Mouse (Mus musculus): ENCODE results near the gene Fbxw7.

The Fbxw7 gene

GRCm38 (mm10) chr3:84890983-84891382 lies 75.9 kb downstream of the Fbxw7 start:
- DNase-seq (ENCODE audit: low spot score): no peak

DNA sequence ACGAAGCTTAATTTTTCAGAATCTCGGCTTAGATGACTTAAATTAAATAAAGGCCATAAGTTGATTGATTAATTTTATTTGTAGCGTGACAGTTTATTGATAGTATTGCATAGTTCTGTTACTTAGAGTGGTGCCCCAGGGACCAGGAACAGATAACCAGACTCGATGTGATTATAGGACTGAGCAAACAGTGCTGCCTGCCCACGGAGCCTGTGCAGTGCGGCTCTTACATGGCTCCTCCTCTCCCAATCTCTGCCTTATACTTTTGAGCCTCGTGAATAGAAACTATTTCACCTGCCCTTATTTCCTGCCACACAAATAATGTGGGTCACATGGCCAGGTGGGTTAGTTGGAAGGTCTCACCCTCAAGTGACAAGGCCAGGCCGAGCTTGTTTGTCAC lies 82.9 kb downstream of the Fbxw7 start:
- no peak for DNase-seq (ENCODE audit: low spot score)

DNA sequence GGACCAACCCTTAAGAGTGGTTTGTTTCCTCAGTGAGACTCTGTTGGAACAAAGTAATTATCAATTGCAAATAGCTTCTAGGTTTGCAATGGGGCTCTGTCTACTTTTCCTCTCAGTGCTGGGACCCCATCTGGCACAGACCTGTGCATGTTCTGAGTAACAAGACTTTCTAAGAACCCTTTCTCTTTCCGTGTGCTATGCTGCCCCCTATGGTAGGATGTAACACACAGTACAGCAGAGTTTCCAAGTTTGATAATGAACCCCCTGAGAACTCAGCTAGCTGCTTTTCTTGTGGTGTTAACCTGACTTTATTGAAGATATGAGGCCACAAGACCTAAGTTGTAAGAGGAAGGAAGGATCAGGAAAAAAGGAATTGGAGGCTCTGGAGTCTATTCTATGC lies 91.5 kb downstream of the Fbxw7 start:
- peak; percentile 10 for DNase-seq (ENCODE audit: low spot score)

DNA sequence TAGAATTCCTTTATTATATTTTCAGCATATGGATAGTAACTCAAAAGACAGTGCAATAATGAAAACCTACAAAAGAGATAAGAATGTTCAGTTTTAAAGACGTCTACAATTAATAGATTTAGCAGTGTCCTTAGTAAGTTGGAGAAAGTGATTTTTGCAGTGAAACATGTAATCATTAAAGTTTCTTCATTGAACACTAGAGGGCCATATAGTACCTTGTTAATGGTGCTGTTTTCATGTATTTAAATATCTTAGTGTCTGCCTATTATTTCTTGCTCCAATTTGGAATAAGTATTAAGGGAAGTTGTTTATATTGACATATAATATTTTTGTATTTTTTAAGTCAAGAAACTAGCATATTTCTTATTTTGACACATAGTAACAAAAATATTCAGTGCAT lies 99.2 kb downstream of the Fbxw7 start:
- no peak for DNase-seq (ENCODE audit: low spot score)

- no peak for DNase-seq (ENCODE audit: low spot score)
Measured at GRCm38 (mm10) chr3:84917903-84918679, 103.0 kb downstream of the Fbxw7 start.

DNA sequence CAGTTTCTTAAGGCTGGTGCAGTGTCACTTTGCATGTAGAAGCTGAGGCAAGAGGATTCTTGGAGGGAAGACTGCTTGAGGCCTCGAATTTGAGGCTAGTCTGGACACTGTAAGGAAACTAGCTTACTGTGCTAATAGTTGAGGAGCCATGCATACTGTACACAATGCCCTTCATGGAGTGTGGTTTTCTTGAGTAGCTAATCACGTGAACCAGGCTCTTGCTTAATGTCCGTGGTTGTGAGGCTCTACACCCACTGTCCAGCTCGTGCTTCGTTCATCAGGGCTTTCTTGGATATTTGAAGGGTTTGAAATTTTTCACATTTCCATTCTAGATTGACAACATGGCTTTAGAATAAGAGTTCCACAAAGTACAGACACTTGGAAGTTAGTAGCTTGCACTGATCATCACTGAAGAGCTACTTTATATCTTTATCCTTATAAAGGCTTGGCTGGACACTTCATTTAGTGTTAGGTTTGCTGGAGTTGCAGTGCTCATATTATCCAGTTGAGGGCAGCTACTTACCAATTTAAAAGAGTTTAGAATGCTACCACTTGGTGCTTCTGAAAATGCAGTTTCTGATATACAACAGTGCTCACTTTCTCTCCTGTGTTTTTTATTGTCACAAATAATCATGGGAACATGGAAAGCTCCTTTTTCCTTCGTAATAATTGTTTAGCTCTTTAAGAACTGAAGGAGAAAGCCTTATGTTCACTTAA lies 106.8 kb downstream of the Fbxw7 start:
- DNase-seq (ENCODE audit: low spot score): no peak

GRCm38 (mm10) chr3:84923256-84923655 lies 108.2 kb downstream of the Fbxw7 start:
- no peak for DNase-seq (ENCODE audit: low spot score)

GRCm38 (mm10) chr3:84923670-84924069 lies 108.6 kb downstream of the Fbxw7 start:
- no peak for DNase-seq (ENCODE audit: low spot score)

GRCm38 (mm10) chr3:84925229-84925628 lies 110.2 kb downstream of the Fbxw7 start:
- no peak for DNase-seq (ENCODE audit: low spot score)

DNA sequence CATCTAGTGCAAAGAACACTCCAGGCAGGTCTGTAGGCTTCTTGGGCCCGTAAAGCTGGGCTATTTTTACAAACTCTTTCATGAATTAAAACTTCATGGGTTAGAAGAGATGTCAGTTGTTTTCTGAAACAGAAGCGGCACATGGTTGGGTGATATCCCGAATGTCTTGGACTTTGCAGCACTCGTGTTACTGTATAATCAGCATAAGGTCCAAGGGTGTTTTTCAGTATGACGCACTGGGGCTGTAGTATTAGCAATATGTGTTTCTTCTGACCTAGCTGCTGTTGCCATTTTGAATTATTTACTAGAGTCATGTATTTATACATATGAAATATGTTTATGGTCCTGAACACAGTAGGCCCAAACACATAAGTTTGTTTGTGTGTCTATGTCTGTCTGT lies 111.1 kb downstream of the Fbxw7 start:
- no peak for DNase-seq (ENCODE audit: low spot score)

DNA sequence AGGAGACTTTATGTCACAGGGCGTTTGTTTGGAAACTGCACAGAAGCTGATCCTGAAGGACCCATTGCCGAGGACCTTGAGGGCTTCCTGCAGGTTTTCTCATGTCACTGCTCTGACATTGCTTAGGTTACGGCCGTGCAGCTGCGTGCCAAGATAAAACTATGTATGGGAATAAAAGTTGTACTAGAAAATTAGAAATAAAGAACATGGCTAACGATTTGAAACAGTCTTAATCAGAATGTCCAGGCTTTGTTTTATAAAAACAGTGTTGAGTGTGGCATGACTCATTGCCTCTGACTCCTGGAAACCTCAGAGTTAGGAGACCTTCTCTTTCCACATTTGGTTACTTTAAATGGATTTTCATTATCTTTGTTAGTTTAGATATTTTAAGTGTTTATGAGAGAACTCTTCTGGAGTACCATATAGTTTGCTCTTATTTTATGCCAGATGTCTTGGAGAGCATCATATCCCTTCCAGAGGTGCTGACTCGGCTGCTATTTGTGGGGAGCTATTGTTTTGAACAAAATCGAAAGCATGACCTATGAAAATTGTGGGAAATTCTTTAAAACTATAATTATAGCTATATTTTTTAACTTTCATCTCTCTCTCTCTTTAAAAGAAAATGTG lies 112.2 kb downstream of the Fbxw7 start:
- DNase-seq (ENCODE audit: low spot score): no peak

DNA sequence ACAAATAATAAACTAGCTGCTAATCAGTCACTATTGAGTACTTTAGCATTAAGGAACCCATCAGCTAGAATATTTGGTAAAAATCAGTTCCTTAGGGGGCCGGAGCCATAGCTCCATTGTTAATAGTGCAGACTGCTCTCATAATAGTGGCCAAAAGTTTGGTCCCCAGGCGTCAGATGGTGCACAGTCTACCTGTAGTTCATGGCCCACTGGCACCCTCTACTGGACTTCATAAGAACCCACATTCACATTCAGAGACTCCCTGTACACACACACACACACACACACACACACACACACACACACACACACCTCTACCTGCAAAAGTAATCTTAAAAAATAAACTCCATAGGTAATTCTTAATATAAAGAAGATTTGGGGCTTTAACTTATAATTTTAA lies 112.8 kb downstream of the Fbxw7 start:
- DNase-seq (ENCODE audit: low spot score): no peak

- no peak for DNase-seq (ENCODE audit: low spot score)
Measured at GRCm38 (mm10) chr3:84929171-84929570, 114.1 kb downstream of the Fbxw7 start.

GRCm38 (mm10) chr3:84930683-84931082 lies 115.6 kb downstream of the Fbxw7 start:
- no peak for DNase-seq (ENCODE audit: low spot score)

DNA sequence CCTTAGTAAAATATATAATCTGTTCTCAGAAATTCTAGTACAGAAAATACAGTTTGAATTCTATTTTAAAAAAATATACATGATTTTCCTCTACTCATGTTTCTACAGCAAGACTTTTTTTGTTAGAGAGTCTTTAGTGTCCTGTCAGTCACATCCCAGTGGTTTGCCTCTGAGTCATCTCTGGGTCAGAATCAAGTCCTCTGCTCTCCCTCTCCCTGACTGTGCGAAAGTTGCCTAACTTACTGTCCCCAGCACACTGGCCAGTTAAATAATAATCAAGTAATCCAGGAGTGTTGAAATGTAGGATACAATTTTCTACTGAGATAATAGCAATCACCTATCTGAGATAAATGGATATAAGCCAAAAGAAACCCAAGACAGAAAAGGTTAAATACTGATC lies 120.7 kb downstream of the Fbxw7 start:
- DNase-seq (ENCODE audit: low spot score): no peak

DNA sequence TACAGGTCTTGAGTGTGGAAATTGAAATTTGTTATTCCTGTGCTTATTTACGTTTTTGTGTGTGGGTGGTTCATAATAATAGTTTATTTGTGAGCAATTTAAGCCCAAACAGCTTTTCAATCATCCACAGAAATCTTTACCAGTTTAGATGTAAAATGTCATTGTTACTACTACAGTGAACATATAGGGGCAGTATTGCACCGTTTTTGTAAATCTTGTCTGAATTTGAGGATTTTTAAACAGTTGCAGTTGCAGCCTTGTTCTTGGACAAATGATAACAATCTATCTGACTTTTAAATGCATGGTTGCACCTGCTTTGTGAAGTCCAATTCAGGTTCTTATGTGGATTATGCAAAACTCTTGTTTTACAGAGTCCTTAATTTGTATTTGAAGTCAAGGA lies 121.2 kb downstream of the Fbxw7 start:
- DNase-seq (ENCODE audit: low spot score): no peak

GRCm38 (mm10) chr3:84936956-84937355 lies 121.9 kb downstream of the Fbxw7 start:
- no peak for DNase-seq (ENCODE audit: low spot score)

GRCm38 (mm10) chr3:84937360-84938355 lies 122.6 kb downstream of the Fbxw7 start:
- DNase-seq (ENCODE audit: low spot score): no peak

DNA sequence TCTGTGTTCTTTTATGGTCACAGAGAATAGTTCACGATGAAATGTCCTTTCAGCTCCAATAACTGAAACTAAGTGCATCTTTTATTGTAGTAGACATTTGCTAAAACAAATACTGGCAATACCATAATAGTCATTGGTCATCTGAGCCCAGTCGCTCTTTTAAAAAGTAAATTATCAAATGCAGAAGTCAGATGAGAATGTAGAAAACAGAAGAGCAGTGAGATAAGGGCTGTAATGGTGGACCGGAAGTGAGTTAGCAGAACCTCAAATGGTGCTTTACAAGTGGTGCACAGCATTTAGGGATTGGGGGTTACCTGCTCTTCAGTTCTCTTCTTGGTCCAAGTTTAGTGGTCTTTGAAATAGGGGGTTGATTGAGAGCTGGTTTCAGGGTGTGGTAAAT lies 129.9 kb downstream of the Fbxw7 start:
- DNase-seq (ENCODE audit: low spot score): no peak

- DNase-seq (ENCODE audit: low spot score): no peak
Measured at GRCm38 (mm10) chr3:84946381-84946780, 131.3 kb downstream of the Fbxw7 start.

DNA sequence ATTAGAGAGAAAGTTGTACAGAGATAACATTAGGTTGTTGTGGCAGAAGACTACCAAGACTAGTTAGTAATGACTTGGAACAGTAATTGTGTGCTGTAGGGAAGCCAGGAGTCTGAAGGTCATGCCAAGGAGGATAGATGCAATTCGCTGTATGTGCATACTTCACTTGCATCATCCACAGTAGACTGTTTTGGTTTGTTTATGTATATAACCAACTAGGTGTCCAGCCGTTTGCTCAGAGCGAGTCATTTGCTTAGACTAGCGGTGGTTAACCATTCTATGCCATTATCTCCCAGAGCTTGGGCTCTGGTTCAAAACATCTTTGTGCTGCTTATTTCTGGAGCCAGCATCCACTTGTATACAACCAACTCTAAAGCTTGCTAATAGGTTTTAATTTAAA lies 134.3 kb downstream of the Fbxw7 start:
- DNase-seq (ENCODE audit: low spot score): no peak

DNA sequence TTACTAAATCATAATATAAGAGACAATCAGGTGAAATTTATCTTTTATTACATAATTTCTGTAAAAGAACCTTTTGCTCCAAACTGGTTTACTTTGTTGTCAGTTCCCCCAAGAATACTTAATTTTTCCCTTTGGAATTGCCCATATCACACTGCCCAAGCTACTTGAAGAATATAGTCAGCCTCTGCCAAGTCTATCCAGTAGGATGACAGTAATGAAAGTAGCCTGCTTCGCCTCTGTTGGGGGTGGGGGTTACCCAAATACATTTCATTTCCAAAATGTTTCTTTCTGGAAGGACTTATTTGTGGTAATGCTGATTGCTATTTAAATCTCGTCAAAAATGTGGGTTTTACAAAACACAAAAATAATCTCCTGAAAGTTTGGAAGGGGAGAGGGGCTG lies 136.6 kb downstream of the Fbxw7 start:
- peak; percentile 5 for DNase-seq (ENCODE audit: low spot score)
